Mouse (Mus musculus): ENCODE results near the gene Calhm1. TPM values are rescaled to one million over a fixed set of nuclear protein-coding genes. Genes with fewer than 3 reads are reported as not detected.
A peak's percentile ranks its signal among the peaks of the same experiment; 100 is the strongest.

Gene Calhm1
- not detected for total RNA-seq (2018; cell fraction: chromatin; rRNA removed)
- not detected for total RNA-seq (2018; cell fraction: cytosol; rRNA removed)
- not detected for total RNA-seq (2018; cell fraction: nucleus; rRNA removed)
- not detected in 3 replicates for polyA plus RNA-seq (2018)

DNA sequence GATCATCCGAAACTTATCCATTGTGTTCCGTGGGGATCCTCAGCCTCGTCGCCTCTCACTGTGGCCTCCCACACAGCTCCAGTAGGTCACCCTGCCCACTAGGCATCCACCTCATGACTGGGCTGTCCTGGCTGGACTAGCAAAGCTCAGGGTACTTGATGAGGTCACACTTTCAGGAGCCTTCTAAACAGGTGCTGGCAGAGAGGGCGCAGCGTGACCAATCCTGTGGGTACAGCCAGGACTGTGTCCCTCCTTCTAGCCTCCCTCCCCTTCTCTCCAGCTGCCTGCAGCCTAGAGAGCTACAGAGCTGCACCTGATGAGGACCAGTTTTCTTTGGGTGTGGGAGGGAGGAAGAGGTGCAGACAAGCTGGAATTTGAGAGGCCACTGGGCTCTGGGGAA is at the start of gene Calhm1:
TSS of gene Calhm1 (minus strand) at position 101 of the 400 bp plus-strand sequence.
- Histone ChIP-seq H3K36me3 (ENCODE audit: inconsistent target) (no peaks in the 10 kb centered on the region), H3K4me3 (ENCODE audit: inconsistent target) (no peak within 1 kb of the TSS), H3K79me2 (ENCODE audit: inconsistent target) (no peaks in the 10 kb centered on the region), H3K27ac (no peak within 1 kb of the TSS)
- 99% methylated on average over 6 of the region's 6 CpGs for WGBS (ENCODE audit: missing documents)

DNA sequence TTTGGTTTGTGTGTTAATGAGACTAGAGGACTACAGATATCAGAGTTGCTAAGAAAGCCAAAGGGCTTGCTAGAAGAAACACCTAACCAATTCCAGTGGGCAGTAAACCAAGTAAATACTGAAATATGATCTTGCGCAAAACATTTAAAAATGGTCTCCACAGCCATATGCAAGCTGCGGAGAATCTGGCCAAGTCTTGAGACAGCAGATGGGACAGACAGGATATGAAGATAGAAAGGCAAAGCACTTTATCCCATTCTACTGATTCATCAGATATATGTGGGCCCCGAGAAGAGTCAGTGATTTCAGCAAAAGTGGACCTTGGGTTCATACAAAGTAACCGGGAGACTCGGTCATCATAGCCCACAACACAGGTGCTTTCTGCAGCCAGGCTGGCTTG is 48.1 kb upstream of the Calhm1 start:
- 99% methylated on average over 5 of the region's 5 CpGs for WGBS (ENCODE audit: missing documents)
- H3K4me3 ChIP-seq (ENCODE audit: inconsistent target) = no peak overlapping the region
- no peak overlapping the region for H3K27ac ChIP-seq
- H3K36me3 ChIP-seq (ENCODE audit: inconsistent target) = no peaks in the 10 kb centered on the region
- H3K79me2 ChIP-seq (ENCODE audit: inconsistent target) = no peaks in the 10 kb centered on the region

DNA sequence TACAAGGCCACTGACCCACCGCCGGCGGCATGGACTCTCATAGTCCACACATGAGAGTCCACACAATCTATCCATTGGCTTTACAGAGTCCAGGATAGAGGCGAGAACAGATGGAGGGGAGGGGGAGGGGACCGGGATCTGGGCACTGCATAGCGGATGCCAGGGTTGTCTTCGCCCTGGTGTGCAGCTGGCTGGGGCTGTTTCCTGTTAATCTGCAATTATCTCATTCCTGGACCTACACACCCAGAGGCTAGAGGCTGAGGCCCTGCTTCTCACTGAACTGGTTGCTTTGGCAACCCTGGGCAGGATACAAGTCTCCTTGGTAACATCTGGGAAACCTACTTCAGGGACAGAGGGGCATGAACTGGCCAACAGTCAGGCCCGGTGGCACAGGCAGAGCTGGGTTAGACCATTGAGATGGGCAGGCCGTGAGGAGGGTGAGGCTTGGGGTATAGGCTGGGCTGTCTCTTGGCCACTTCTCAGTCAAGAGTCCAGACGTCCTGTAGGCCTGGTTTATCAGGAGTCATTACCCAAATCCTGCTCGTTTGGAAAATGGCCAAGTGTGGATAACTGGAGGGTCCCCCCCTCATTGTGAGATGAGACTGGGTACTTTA is 44.6 kb upstream of the Calhm1 start:
- Histone ChIP-seq H3K79me2 (ENCODE audit: inconsistent target) (no peaks in the 10 kb centered on the region), H3K27ac (no peak overlapping the region), H3K4me3 (ENCODE audit: inconsistent target) (no peak overlapping the region), H3K36me3 (ENCODE audit: inconsistent target) (no peaks in the 10 kb centered on the region)
- 95% methylated on average over 11 of the region's 11 CpGs for WGBS (ENCODE audit: missing documents)

DNA sequence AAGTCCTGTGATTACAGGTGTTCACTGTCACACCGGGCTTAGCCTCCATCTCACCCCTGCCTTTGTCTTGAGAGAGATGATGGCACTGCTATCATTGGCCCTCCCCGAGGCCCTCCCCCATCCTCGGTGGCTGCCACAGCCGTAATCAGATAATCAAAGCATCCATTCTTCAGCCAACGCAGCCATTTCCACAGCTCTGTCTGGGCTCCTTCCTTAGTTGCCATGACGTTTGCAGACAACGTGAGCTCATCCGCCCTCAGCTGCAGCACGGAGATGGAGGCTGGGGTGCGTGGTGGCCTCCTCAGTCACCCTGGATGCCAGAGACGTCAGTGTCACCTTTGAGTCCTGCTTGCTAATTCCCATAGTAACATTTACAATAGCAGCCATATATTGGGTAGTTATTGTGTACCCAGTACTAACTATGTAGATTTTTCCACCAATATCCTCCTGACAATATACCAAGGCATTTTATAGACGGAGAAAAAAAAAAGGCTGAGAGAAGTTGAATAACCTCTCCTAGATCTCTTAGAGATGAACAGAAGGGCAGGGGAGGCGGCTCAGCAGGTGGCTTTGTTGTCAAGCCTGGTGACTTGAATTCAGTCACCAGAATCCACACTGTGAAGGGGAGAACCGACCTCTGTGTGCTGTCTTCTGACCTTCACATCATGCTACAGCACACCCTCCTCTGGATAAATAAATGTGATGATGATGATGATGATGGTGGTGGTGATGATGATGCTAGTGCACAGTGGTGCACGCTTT is 42.6 kb upstream of the Calhm1 start:
- no peaks in the 10 kb centered on the region for H3K79me2 ChIP-seq (ENCODE audit: inconsistent target)
- WGBS (ENCODE audit: missing documents) = 88% methylated on average over 15 of the region's 15 CpGs
- H3K27ac ChIP-seq = no peak overlapping the region
- no peak overlapping the region for H3K4me3 ChIP-seq (ENCODE audit: inconsistent target)
- no peaks in the 10 kb centered on the region for H3K36me3 ChIP-seq (ENCODE audit: inconsistent target)

DNA sequence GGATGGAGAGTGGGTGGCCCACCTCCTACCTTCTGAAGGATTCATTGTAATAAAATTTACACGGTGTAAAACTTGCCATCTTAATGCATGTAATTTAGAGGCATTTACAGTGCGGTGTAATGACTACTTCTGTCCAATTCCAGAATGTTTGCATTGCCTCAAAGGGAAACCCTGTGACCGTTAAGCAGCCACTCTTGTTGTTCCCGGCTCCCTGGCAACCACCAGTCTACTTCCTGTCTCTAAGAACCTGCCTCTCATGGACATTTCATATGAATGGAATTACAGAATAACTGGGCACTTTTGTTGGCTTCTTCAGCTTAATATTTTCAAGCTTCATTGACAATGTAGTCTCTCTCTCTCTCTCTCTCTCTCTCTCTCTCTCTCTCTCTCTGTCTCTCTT is 40.7 kb upstream of the Calhm1 start:
- H3K79me2 ChIP-seq (ENCODE audit: inconsistent target) = no peaks in the 10 kb centered on the region
- WGBS (ENCODE audit: missing documents) = 35% methylated on average over 4 of the region's 4 CpGs
- no peak overlapping the region for H3K4me3 ChIP-seq (ENCODE audit: inconsistent target)
- H3K27ac ChIP-seq = no peak overlapping the region
- H3K36me3 ChIP-seq (ENCODE audit: inconsistent target) = no peaks in the 10 kb centered on the region

DNA sequence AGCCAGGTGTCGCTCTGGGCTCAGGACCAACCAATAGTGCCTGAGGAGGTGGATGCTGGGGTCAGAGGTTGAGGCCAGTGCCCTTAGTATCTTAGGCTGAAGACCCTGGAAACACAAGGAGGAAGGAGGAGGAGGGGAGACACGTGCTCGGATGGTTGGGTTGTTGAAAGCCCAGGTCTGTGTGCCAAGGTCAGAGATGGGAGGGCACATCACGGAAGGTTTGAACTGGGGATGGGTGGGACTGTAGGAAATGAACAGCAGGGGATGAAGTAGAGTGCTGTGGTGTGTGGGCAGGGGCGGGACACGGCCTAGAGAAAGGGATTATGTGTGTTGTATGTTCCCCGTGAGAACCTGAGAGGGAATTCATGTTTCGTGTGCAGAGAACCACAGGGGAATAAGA is 40.2 kb upstream of the Calhm1 start:
- WGBS (ENCODE audit: missing documents) = 68% methylated on average over 8 of the region's 8 CpGs
- Histone ChIP-seq H3K27ac (no peak overlapping the region), H3K4me3 (ENCODE audit: inconsistent target) (no peak overlapping the region), H3K36me3 (ENCODE audit: inconsistent target) (no peaks in the 10 kb centered on the region), H3K79me2 (ENCODE audit: inconsistent target) (no peaks in the 10 kb centered on the region)

DNA sequence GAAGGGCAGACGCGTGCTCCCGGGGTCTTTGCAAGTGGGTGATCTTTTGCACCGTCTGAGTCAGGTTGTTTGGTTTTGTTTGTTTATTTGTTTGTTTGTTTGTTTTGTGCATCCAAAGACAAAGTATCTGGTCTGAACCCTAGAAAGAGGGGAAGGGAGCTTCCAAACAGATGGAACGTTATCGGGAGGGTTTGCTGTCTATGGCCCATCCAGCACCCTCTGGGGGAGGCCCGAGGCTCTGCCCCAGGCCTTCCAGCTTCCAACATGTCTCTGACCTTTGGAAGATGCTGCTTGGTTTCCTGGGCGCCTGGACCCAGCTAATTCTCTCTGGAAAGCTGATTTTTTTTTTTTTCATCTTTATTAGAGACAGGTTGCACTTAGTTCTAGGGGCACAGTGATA is 36.0 kb upstream of the Calhm1 start:
- 61% methylated on average over 8 of the region's 8 CpGs for WGBS (ENCODE audit: missing documents)
- Histone ChIP-seq H3K79me2 (ENCODE audit: inconsistent target) (no peaks in the 10 kb centered on the region), H3K27ac (no peak overlapping the region), H3K4me3 (ENCODE audit: inconsistent target) (no peak overlapping the region), H3K36me3 (ENCODE audit: inconsistent target) (no peaks in the 10 kb centered on the region)

DNA sequence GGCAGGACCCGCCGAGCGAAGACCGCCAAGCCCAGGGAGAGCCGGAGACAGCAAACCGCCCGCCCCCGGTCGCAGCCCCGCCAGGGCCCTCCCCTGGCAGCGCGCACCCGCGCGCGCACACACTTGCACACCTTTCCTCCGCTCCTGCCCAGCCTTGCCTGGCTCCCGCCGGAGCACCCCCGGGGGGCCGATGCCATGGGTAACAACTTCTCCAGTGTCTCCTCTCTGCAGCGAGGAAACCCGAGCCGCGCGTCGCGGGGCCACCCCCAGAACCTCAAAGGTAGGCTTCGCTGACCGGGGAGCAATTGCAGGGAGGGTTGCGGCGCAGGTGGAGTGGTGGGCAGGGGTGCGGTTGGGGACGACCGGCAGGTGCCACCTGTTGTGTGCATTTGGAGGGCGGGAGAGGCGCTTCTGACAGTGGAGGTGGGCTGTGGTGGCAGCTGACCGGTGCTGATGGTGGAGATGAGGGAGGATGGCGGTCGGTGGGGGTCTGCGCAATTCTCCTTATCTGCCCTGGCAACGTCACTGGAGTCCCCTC is 35.3 kb upstream of the Calhm1 start:
- WGBS (ENCODE audit: missing documents) = 8% methylated on average over 39 of the region's 42 CpGs
- H3K79me2 ChIP-seq (ENCODE audit: inconsistent target) = no peaks in the 10 kb centered on the region
- H3K36me3 ChIP-seq (ENCODE audit: inconsistent target) = no peaks in the 10 kb centered on the region

DNA sequence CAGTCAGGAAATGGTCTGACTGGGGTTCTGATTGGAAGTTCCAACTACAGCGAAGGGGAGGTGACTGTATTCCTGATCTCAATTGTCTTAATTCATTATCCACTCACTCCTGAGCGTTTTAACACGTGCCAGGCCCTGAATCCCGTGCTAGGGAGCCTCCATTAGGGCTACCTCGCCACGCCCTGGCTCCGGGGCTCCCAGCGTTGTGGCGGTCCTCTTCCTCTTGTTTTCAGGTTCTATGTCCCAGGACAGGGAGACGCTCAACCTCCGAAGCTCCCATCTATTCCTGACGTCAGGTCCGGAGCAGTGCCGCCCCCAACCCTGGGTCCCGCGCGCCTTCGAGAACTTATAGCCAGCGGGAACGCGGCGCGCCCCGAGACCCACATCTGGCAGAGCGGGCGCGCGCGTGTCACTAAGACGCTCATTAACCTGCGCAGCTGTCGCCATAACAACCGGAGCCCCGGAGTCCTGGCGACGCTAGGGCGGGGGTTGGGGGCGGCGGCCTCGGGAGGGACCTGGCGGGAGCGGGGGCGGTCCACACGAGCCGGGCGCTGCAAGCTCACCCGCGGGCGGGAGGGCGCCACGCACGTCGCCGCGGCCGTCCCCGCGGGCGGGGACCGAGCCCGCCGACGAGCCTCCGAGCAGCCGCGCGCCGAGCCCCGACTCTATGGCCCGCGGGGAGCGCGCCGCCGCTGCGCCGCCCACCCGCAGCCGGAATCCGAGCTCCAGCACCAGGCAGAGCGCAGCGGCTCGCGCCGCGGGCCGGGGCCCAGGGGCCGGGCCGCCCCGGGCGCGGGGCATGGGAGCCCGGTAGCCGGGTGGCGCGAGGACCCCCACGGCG is 34.6 kb upstream of the Calhm1 start, which contains the start of gene Neurl1a:
TSS of gene Neurl1a (plus strand) at position 390 of the 841 bp plus-strand sequence.
- Histone ChIP-seq H3K4me3 (ENCODE audit: inconsistent target) (peak within 1 kb of the TSS; percentile 8; the same call in 1 of the 2 replicates), H3K79me2 (ENCODE audit: inconsistent target) (no peaks in the 10 kb centered on the region), H3K36me3 (ENCODE audit: inconsistent target) (no peaks in the 10 kb centered on the region), H3K27ac (no peak within 1 kb of the TSS)
- 1% methylated on average over 89 of the region's 98 CpGs for WGBS (ENCODE audit: missing documents)

More for the DNA sequence above, 35.3 kb upstream of the Calhm1 start:
- Histone ChIP-seq H3K4me3 (ENCODE audit: inconsistent target) (no peak overlapping the region), H3K27ac (no peak overlapping the region)

DNA sequence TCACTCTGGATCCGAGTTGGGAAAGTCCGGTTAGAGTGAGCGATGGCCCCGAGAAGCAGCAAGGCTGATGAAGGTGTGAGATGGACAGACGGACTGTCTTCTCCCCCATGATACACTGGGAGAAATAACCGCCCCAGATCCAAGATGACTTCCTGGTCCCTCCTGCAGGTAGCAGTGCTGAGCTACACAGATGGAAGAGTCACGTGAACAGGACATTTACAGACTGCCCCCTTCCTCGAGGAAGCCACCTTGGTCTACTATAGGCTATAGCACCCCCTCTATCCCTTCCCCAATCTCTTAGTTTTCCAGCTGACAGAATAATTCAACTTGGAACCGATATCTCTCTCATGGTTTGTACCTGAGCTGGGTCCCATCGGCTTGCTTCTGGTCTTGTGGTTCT is 33.9 kb upstream of the Calhm1 start:
- Histone ChIP-seq H3K36me3 (ENCODE audit: inconsistent target) (no peaks in the 10 kb centered on the region), H3K79me2 (ENCODE audit: inconsistent target) (no peaks in the 10 kb centered on the region), H3K27ac (no peak overlapping the region), H3K4me3 (ENCODE audit: inconsistent target) (no peak overlapping the region)
- WGBS (ENCODE audit: missing documents) = 36% methylated on average over 10 of the region's 10 CpGs

DNA sequence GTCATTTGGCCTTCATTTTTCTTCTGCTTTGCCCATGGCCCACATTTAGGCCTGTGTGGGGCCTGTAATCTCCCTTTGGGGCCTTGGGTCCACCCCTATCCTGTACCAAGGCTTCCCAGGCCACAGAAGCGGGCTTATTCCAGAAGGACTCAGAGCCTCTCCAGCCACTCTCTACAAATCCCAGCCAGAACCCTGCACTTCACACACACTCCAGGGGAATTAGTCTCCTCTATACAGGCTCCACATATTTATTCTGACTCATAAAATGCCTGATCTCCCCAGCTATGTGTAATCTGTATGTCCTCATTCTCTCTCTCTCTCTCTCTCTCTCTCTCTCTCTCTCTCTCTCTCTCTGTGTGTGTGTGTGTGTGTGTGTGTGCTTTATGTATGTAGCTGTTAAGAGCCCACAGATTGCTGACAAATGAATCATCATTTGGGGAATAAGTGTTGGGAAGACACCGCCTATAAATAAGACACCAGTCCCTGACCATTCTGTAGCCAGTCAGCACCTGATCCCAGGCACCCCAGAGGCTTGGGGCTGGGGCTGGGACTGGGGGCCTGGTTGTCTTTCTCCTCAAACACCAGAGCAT is 33.0 kb upstream of the Calhm1 start:
- Histone ChIP-seq H3K36me3 (ENCODE audit: inconsistent target) (no peaks in the 10 kb centered on the region), H3K79me2 (ENCODE audit: inconsistent target) (no peaks in the 10 kb centered on the region), H3K27ac (no peak overlapping the region), H3K4me3 (ENCODE audit: inconsistent target) (no peak overlapping the region)
- WGBS (ENCODE audit: missing documents) = 100% methylated on average over 2 of the region's 2 CpGs

DNA sequence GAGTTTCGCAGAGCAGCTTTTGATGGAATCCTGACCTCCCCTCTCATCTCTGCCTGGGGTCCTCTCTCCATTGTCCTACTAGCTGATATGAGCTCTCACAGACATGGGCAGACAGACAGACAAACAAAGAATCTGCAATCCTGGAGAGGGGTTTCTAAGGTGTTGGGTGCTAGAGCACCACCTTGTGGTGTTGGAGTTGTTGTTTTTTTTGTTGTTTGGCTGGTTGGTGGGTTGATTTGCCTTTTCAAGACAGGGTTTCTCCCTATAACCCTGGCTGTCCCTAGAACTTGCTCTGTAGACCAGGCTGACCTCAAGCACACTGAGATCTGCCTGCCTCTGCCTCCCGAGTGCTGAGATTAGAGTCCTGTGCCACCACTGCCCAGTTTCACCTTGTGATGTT is 31.4 kb upstream of the Calhm1 start:
- WGBS (ENCODE audit: missing documents) = 83% methylated on average over 1 of the region's 2 CpGs
- H3K79me2 ChIP-seq (ENCODE audit: inconsistent target) = no peaks in the 10 kb centered on the region

DNA sequence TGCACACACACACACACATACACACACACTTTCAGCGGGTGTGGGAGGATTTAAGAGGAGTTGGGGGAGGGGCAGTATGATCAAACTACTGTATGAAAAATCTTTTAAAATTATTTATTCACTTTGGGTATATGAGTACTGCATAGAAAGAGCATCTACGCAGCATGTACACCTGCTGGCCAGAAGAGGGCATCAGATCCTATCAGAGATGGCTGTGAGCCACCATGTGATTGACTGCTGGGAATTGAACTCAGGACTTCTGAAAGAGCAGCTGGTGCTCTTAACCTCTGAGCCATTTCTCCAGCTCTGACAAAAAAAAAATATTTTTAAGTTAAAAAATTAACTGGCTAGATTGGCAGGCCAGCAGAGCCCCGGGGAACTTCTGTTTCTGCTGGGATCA is 30.5 kb upstream of the Calhm1 start:
- Histone ChIP-seq H3K27ac (no peak overlapping the region), H3K4me3 (ENCODE audit: inconsistent target) (no peak overlapping the region), H3K79me2 (ENCODE audit: inconsistent target) (no peaks in the 10 kb centered on the region), H3K36me3 (ENCODE audit: inconsistent target) (no peaks in the 10 kb centered on the region)
- 48% methylated on average over 3 of the region's 3 CpGs for WGBS (ENCODE audit: missing documents)

More for the DNA sequence above, 31.4 kb upstream of the Calhm1 start:
- Histone ChIP-seq H3K36me3 (ENCODE audit: inconsistent target) (no peaks in the 10 kb centered on the region), H3K4me3 (ENCODE audit: inconsistent target) (no peak overlapping the region), H3K27ac (no peak overlapping the region)

DNA sequence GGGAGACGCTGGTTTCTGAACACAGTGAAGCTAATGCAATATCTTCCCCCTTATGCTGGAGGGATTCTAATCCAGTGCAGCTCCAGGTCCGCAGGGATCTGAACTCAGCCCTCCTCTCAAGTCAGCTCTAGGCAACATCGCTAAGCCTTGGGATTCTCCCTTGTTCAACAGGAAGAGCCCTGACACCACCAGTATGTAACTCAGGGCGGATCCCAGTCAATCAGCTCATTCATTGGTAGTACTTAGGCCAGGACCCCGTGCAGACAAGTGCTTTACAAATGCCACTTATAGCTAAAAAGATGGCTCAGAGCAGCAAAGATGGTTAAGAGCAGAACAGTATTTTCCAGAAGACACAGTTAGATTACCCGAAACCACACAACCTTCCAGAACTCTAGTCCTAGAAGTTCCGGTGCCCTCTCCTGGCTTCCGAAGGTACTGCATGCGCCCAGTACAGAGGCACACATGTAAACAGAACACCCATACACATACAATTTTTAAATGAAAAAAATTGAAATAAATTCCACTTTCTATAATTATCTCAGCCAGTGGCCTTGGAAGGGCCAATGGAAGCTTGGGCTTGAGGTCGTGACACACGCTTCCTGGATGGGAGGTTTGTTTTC is 24.8 kb upstream of the Calhm1 start:
- H3K4me3 ChIP-seq (ENCODE audit: inconsistent target) = peak overlapping the region; percentile 5; the same call in 1 of the 2 replicates
- H3K79me2 ChIP-seq (ENCODE audit: inconsistent target) = no peaks in the 10 kb centered on the region
- H3K36me3 ChIP-seq (ENCODE audit: inconsistent target) = no peaks in the 10 kb centered on the region
- H3K27ac ChIP-seq = no peak overlapping the region
- 20% methylated on average over 11 of the region's 11 CpGs for WGBS (ENCODE audit: missing documents)

Measured in macrophage (primary cell).